In the genomic region with DNA sequence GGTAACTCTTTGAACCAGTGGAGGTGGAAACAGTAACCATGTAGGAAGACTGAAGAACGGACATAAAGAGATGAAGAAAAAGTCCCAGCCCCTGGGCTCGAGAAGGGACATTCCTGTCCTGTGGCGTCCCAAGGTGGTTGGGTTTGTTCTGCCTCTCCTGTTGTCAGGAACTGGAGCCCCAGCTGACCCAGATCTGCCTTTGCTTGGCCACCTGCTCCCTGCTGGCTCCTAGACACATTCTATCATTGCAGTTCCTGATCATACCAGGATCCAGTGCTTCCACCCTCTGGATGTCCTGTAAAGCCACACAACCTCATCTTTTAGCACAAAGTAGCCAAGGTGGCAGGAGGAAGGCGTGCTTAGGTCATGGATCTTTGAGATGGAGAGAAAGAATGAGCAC, we compare ENCODE assay signal across 30 mouse cellular contexts. TPM values are rescaled to one million over a fixed set of nuclear protein-coding genes. Genes with fewer than 3 reads are reported as not detected.
DNase-seq lines count a peak whose midpoint lies in the region; TF ChIP-seq lines count a peak whose summit lies in the region.
"Had no signal": no experiment of that assay in that cellular context is flagged by ENCODE, and none has a peak within 500 bp of the region (broad histone marks: within the 10 kb centered on the region; RNA-seq: fewer than 3 reads in every experiment).

No protein-coding gene starts in this region.

- no peaks in the 10 kb centered on the region for H3K27me3 ChIP-seq in cerebellum, adult 2 months (ENCODE audit: control insufficient read depth, insufficient read depth, low read length)
- H3K27me3 ChIP-seq: neural tube, embryonic 12.5 days had no signal

- H3K4me1 ChIP-seq in cerebellum, adult 2 months (ENCODE audit: control insufficient read depth, insufficient read depth, low read length), result peaks cover 43% of the 10 kb centered on the region
- H3K4me1 ChIP-seq: embryonic facial prominence, embryonic 15.5 days; forebrain, embryonic 12.5 days; heart, embryonic 15.5 days; limb, embryonic 12.5 days; liver, embryonic 15.5 days; megakaryocyte, embryonic 14.5 days had no signal

- 11% methylated on average over 4 of the region's 4 CpGs for WGBS in cerebellum, adult 2 months

- H3K4me3 ChIP-seq in layer of hippocampus, adult 2 months, result no peak overlapping the region
- no peak overlapping the region for H3K4me3 ChIP-seq in cerebellum, adult 2 months (replicated peaks; ENCODE audit: insufficient read depth, low read depth, low read length)
- H3K4me3 ChIP-seq: embryonic facial prominence, embryonic 10.5 days; embryonic facial prominence, embryonic 15.5 days; forebrain, embryonic 12.5 days; heart, embryonic 10.5 days; heart, embryonic 15.5 days; limb, embryonic 12.5 days; liver, embryonic 15.5 days; megakaryocyte, embryonic 14.5 days; midbrain, embryonic 12.5 days; myocyte; neural tube, embryonic 12.5 days had no signal

- no peak for TF ChIP-seq POLR2A in cerebellum, adult 2 months (IDR thresholded peaks at IDR 0.05; ENCODE audit: borderline replicate concordance, insufficient read depth, low read length)

- peak overlapping the region; percentile 89 for H3K27ac ChIP-seq in layer of hippocampus, adult 2 months
- H3K27ac ChIP-seq in cerebellum, adult 2 months (ENCODE audit: insufficient read depth, low read length), result peak overlapping the region; percentile 73
- H3K27ac ChIP-seq: embryonic facial prominence, embryonic 10.5 days; embryonic facial prominence, embryonic 15.5 days; forebrain, embryonic 12.5 days; heart, embryonic 10.5 days; heart, embryonic 15.5 days; limb, embryonic 12.5 days; liver, embryonic 15.5 days; midbrain, embryonic 12.5 days; neural tube, embryonic 12.5 days had no signal

- no peak for DNase-seq in layer of hippocampus, adult 2 months (ENCODE audit: low spot score in 2 of 2)
- no peak for DNase-seq in layer of hippocampus, postnatal 10 days (ENCODE audit: low spot score in 2 of 2)
- peak; percentile 74 to 83 for DNase-seq in cerebellum, adult 2 months
- DNase-seq in cerebellum, postnatal 25 days, result peak; percentile 76 to 77
- DNase-seq in urinary bladder, adult 18-20 months (ENCODE audit: low spot score in 2 of 2), result no peak
- no peak for DNase-seq in embryo, embryonic 9.5 days (ENCODE audit: extremely low spot score)
- DNase-seq in retina, postnatal 1 day, result no peak
- DNase-seq: adrenal gland, postnatal 10 days; gastrocnemius, postnatal 25 days; heart, adult 11 months; kidney, adult 18-20 months; kidney, postnatal 36 days; lung, embryonic 14.5 days; lung, postnatal 36 days had no signal

- no peak for TF ChIP-seq CTCF in layer of hippocampus, adult 2 months (conservative IDR thresholded peaks at IDR 0.05)
- TF ChIP-seq CTCF in cerebellum, adult 2 months (IDR thresholded peaks at IDR 0.05; ENCODE audit: borderline replicate concordance, insufficient read depth, low read depth, low read length), result peak; percentile 30; the same call in 1 of the 2 replicates

RNA-seq across cellular contexts. Expression of a gene that starts 14.6 kb away (rescaled TPM):
- total RNA-seq in layer of hippocampus, adult 2 months (2021), result 10 to 100 TPM; 24.2 to 28.4 TPM
- total RNA-seq in layer of hippocampus, postnatal 10 days (2021), result 1 to 10 TPM; 8.6 to 9.5 TPM
- 243 and 290 TPM in 2 replicates for polyA plus RNA-seq in cerebellum, adult 2 months (2012; rRNA removed)
- total RNA-seq: heart, postnatal 25 days had no signal
- polyA plus RNA-seq: embryonic facial prominence, embryonic 10.5 days; forebrain, embryonic 12.5 days; heart, embryonic 10.5 days; heart, embryonic 15.5 days; hindbrain, embryonic 11.5 days; liver, embryonic 15.5 days; lung, embryonic 14.5 days; midbrain, embryonic 12.5 days; Patski; stomach, embryonic 14.5 days had no signal

RNA-seq across cellular contexts. Expression of a gene that starts 22.2 kb away (rescaled TPM):
- total RNA-seq in layer of hippocampus, adult 2 months (2021), result 100 to 1,000 TPM; 158 to 160 TPM
- 100 to 1,000 TPM; 123 to 138 TPM for total RNA-seq in layer of hippocampus, postnatal 10 days (2021)
- 245 and 253 TPM in 2 replicates for polyA plus RNA-seq in cerebellum, adult 2 months (2012; rRNA removed)
- total RNA-seq: common myeloid progenitor, adult 5-6 weeks had no signal

RNA-seq across cellular contexts. Expression of a gene that starts 25.7 kb away (rescaled TPM):
- total RNA-seq in layer of hippocampus, adult 2 months (2021), result 10 to 100 TPM; 13.8 to 16.2 TPM
- total RNA-seq in layer of hippocampus, postnatal 10 days (2021), result 1 to 10 TPM; 8.6 to 9.6 TPM
- polyA plus RNA-seq in cerebellum, adult 2 months (2012; rRNA removed), result 18.7 and 22.0 TPM in 2 replicates

Comparison
In these comparisons a context has a peak if more than half of its experiments do, and no peak if none do; other contexts are left out.
1. DNase-seq: peak in cerebellum, adult 2 months (2 of 2) and cerebellum, postnatal 25 days (2 of 2); none in layer of hippocampus, adult 2 months (0 of 2), layer of hippocampus, postnatal 10 days (0 of 2), urinary bladder, adult 18-20 months (0 of 2), embryo, embryonic 9.5 days (single experiment) and retina, postnatal 1 day (single experiment).